Mouse (Mus musculus) heart, embryonic 15.5 days (tissue): Measurements from ENCODE around the gene Grxcr1. TPM values are rescaled to one million over a fixed set of nuclear protein-coding genes. Genes with fewer than 3 reads are reported as not detected.
A peak's percentile ranks its signal among the peaks of the same experiment; 100 is the strongest.

Experiments used
- ATAC-seq: fragments of 200-750 bp; cut with Nextera tagmentation; replicated peaks from 2 replicates; pipeline ENCODE4 v1.8.0; 2017; ENCODE audit warnings: low read depth, moderate TSS enrichment; ENCODE audit not compliant: insufficient number of reproducible peaks, insufficient read depth, low FRiP score
- H3K27ac ChIP-seq: fragments of 300-500 bp; sonication (generic); 2 replicates; pipeline ENCODE4 v1.5.1; 2015; ENCODE audit warnings: mild to moderate bottlenecking, inconsistent platforms
- H3K27me3 ChIP-seq: fragments of 300-500 bp; sonication (generic); 2 replicates; pipeline ENCODE4 v1.6.1; 2015; ENCODE audit warnings: inconsistent platforms
- H3K36me3 ChIP-seq: fragments of 300-500 bp; sonication (generic); 2 replicates; pipeline ENCODE4 v1.6.1; 2015; ENCODE audit warnings: mild to moderate bottlenecking, inconsistent platforms
- H3K4me1 ChIP-seq: fragments of 300-500 bp; sonication (generic); replicated peaks from 2 replicates; pipeline ENCODE4 v1.6.1; 2015; ENCODE audit warnings: inconsistent platforms
- H3K4me2 ChIP-seq: fragments of 300-500 bp; sonication (generic); 2 replicates; pipeline ENCODE4 v1.6.1; 2015; ENCODE audit warnings: inconsistent platforms, mild to moderate bottlenecking, moderate library complexity
- H3K4me3 ChIP-seq: fragments of 300-500 bp; sonication (generic); 2 replicates; pipeline ENCODE4 v1.5.1; 2015; ENCODE audit warnings: mild to moderate bottlenecking, inconsistent platforms
- H3K9ac ChIP-seq: fragments of 300-500 bp; sonication (generic); 2 replicates; pipeline ENCODE4 v1.6.1; 2015; ENCODE audit warnings: mild to moderate bottlenecking, inconsistent platforms
- H3K9me3 ChIP-seq: fragments of 300-500 bp; sonication (generic); replicated peaks from 2 replicates; pipeline ENCODE4 v1.6.1; 2016; ENCODE audit warnings: inconsistent platforms
- WGBS: fragments of 180-500 bp; shearing (Covaris S2); methylation state at CpG from one replicate; pipeline ENCODE4 v1.1.7; 2015; ENCODE audit warnings: mixed read lengths; 5-methylcytosine and 5-hydroxymethylcytosine counted together
- polyA plus RNA-seq: library from polyadenylated mRNA; unstranded; fragments of >200 nt; fragmentation: Nextera tagmentation; extraction: Ambion mirVana; gene quantifications from 2 replicates; pipeline ENCODE4 v1.2.1, GENCODE M21; 2015

The Grxcr1 gene
- polyA plus RNA-seq, 1 experiment from 2014 or later, result not detected

GRCm38 (mm10) chr5:68033345-68033744, 1.7 kb downstream of the Grxcr1 start:
- 76% methylated on average over 2 of the region's 2 CpGs for WGBS
- Histone ChIP-seq H3K36me3 (no peaks in the 10 kb centered on the region), H3K9ac (no peak overlapping the region), H3K4me2 (no peak overlapping the region), H3K27me3 (no peaks in the 10 kb centered on the region), H3K4me3 (no peak overlapping the region), H3K27ac (no peak overlapping the region), H3K4me1 (no peaks in the 10 kb centered on the region), H3K9me3 (no peaks in the 10 kb centered on the region)
- no peak for ATAC-seq

- Histone ChIP-seq H3K4me2 (no peak overlapping the region), H3K27me3 (no peaks in the 10 kb centered on the region), H3K4me3 (no peak overlapping the region), H3K27ac (no peak overlapping the region), H3K9me3 (no peaks in the 10 kb centered on the region), H3K9ac (no peak overlapping the region), H3K4me1 (no peaks in the 10 kb centered on the region), H3K36me3 (no peaks in the 10 kb centered on the region)
- no peak for ATAC-seq
- 17% methylated on average over 2 of the region's 2 CpGs for WGBS
Measured at GRCm38 (mm10) chr5:68039077-68039476, 7.4 kb downstream of the Grxcr1 start.

GRCm38 (mm10) chr5:68043339-68043738, 11.7 kb downstream of the Grxcr1 start:
- 82% methylated on average over 5 of the region's 5 CpGs for WGBS
- Histone ChIP-seq H3K27me3 (no peaks in the 10 kb centered on the region), H3K36me3 (no peaks in the 10 kb centered on the region), H3K9me3 (no peaks in the 10 kb centered on the region), H3K4me3 (no peak overlapping the region), H3K9ac (no peak overlapping the region), H3K27ac (no peak overlapping the region), H3K4me2 (no peak overlapping the region), H3K4me1 (no peaks in the 10 kb centered on the region)
- no peak for ATAC-seq

GRCm38 (mm10) chr5:68048783-68049182, 17.1 kb downstream of the Grxcr1 start:
- 0 out of 2 replicates have a peak, but pooled peaks cover 3% of the 10 kb centered on the region for H3K4me1 ChIP-seq
- WGBS, result 41% methylated on average over 4 of the region's 4 CpGs
- H3K9me3 ChIP-seq, result no peaks in the 10 kb centered on the region
- H3K27ac ChIP-seq, result no peak overlapping the region
- 0 out of 2 replicates have a peak, but pooled peaks have one; percentile 18 for ATAC-seq
- H3K4me2 ChIP-seq, result no peak overlapping the region
- H3K9ac ChIP-seq, result no peak overlapping the region
- no peak overlapping the region for H3K4me3 ChIP-seq
- H3K36me3 ChIP-seq, result no peaks in the 10 kb centered on the region
- H3K27me3 ChIP-seq, result no peaks in the 10 kb centered on the region

GRCm38 (mm10) chr5:68049536-68049935, 17.9 kb downstream of the Grxcr1 start:
- 50% methylated on average over 4 of the region's 4 CpGs for WGBS
- no peaks in the 10 kb centered on the region for H3K27me3 ChIP-seq

GRCm38 (mm10) chr5:68051101-68051500, 19.5 kb downstream of the Grxcr1 start:
- H3K9ac ChIP-seq, result no peak overlapping the region
- H3K4me3 ChIP-seq, result no peak overlapping the region
- H3K27ac ChIP-seq, result no peak overlapping the region
- no peak overlapping the region for H3K4me2 ChIP-seq
- ATAC-seq, result no peak
- H3K9me3 ChIP-seq, result no peaks in the 10 kb centered on the region
- H3K36me3 ChIP-seq, result no peaks in the 10 kb centered on the region
- H3K27me3 ChIP-seq, result no peaks in the 10 kb centered on the region
- H3K4me1 ChIP-seq, result 0 out of 2 replicates have a peak, but pooled peaks cover 3% of the 10 kb centered on the region
- WGBS, result 62% methylated on average over 5 of the region's 5 CpGs

More at GRCm38 (mm10) chr5:68049536-68049935, 17.9 kb downstream of the Grxcr1 start:
- H3K4me1 ChIP-seq, result 0 out of 2 replicates have a peak, but pooled peaks cover 3% of the 10 kb centered on the region
- H3K9me3 ChIP-seq, result no peaks in the 10 kb centered on the region
- no peak overlapping the region for H3K4me3 ChIP-seq
- no peak for ATAC-seq
- H3K36me3 ChIP-seq, result no peaks in the 10 kb centered on the region
- no peak overlapping the region for H3K4me2 ChIP-seq
- no peak overlapping the region for H3K9ac ChIP-seq
- no peak overlapping the region for H3K27ac ChIP-seq

- 75% methylated on average over 3 of the region's 3 CpGs for WGBS
- ATAC-seq, result no peak
Measured at GRCm38 (mm10) chr5:68057574-68057973, 25.9 kb downstream of the Grxcr1 start.

GRCm38 (mm10) chr5:68068694-68069093, 37.1 kb downstream of the Grxcr1 start:
- Histone ChIP-seq H3K4me2 (no peak overlapping the region), H3K4me3 (no peak overlapping the region), H3K27me3 (no peaks in the 10 kb centered on the region), H3K27ac (no peak overlapping the region), H3K9ac (no peak overlapping the region), H3K4me1 (no peaks in the 10 kb centered on the region), H3K36me3 (no peaks in the 10 kb centered on the region), H3K9me3 (no peaks in the 10 kb centered on the region)
- ATAC-seq, result no peak
- WGBS, result 60% methylated on average over 4 of the region's 4 CpGs

More at GRCm38 (mm10) chr5:68057574-68057973, 25.9 kb downstream of the Grxcr1 start:
- H3K27me3 ChIP-seq, result no peaks in the 10 kb centered on the region
- H3K36me3 ChIP-seq, result no peaks in the 10 kb centered on the region
- H3K4me2 ChIP-seq, result no peak overlapping the region
- no peak overlapping the region for H3K27ac ChIP-seq
- no peak overlapping the region for H3K9ac ChIP-seq
- no peaks in the 10 kb centered on the region for H3K9me3 ChIP-seq
- H3K4me1 ChIP-seq, result no peaks in the 10 kb centered on the region
- no peak overlapping the region for H3K4me3 ChIP-seq

- no peak for ATAC-seq
- Histone ChIP-seq H3K4me3 (no peak overlapping the region), H3K27ac (no peak overlapping the region), H3K9ac (no peak overlapping the region), H3K4me2 (no peak overlapping the region), H3K36me3 (no peaks in the 10 kb centered on the region), H3K4me1 (no peaks in the 10 kb centered on the region), H3K9me3 (no peaks in the 10 kb centered on the region), H3K27me3 (no peaks in the 10 kb centered on the region)
- whole genome bisulfite sequencing, result 78% methylated on average over 3 of the region's 3 CpGs
Measured at GRCm38 (mm10) chr5:68070308-68070707, 38.7 kb downstream of the Grxcr1 start.

GRCm38 (mm10) chr5:68071857-68072256, 40.2 kb downstream of the Grxcr1 start:
- H3K4me1 ChIP-seq, result no peaks in the 10 kb centered on the region
- H3K4me2 ChIP-seq, result no peak overlapping the region
- 79% methylated on average over 4 of the region's 4 CpGs for WGBS
- H3K27me3 ChIP-seq, result no peaks in the 10 kb centered on the region
- H3K36me3 ChIP-seq, result no peaks in the 10 kb centered on the region
- H3K4me3 ChIP-seq, result no peak overlapping the region
- no peak overlapping the region for H3K27ac ChIP-seq
- no peak overlapping the region for H3K9ac ChIP-seq
- no peaks in the 10 kb centered on the region for H3K9me3 ChIP-seq
- no peak for ATAC-seq

- no peak overlapping the region for H3K9ac ChIP-seq
- H3K27me3 ChIP-seq, result no peaks in the 10 kb centered on the region
- ATAC-seq, result no peak
- H3K4me3 ChIP-seq, result no peak overlapping the region
- no peaks in the 10 kb centered on the region for H3K9me3 ChIP-seq
- no peaks in the 10 kb centered on the region for H3K4me1 ChIP-seq
- 73% methylated on average over 7 of the region's 7 CpGs for WGBS
- H3K36me3 ChIP-seq, result no peaks in the 10 kb centered on the region
- H3K4me2 ChIP-seq, result no peak overlapping the region
- no peak overlapping the region for H3K27ac ChIP-seq
Measured at GRCm38 (mm10) chr5:68086535-68087098, 55.0 kb downstream of the Grxcr1 start.

GRCm38 (mm10) chr5:68087174-68087573, 55.5 kb downstream of the Grxcr1 start:
- no peaks in the 10 kb centered on the region for H3K4me1 ChIP-seq
- 61% methylated on average over 3 of the region's 3 CpGs for WGBS
- no peak for ATAC-seq

More at GRCm38 (mm10) chr5:68087174-68087573, 55.5 kb downstream of the Grxcr1 start:
- Histone ChIP-seq H3K4me2 (no peak overlapping the region), H3K4me3 (no peak overlapping the region), H3K36me3 (no peaks in the 10 kb centered on the region), H3K27ac (no peak overlapping the region), H3K9me3 (no peaks in the 10 kb centered on the region), H3K27me3 (no peaks in the 10 kb centered on the region), H3K9ac (no peak overlapping the region)
